Mouse (Mus musculus) spleen, adult 2 months (tissue): ENCODE data around the gene Cep89. TPM values are rescaled to one million over a fixed set of nuclear protein-coding genes. Genes with fewer than 3 reads are reported as not detected.

Source experiments
- DNase-seq, 2 experiments: peaks; one replicate each; pipeline versions ENCODE4 v3.0.0 to v3.0.0-alpha.2; 2012 to 2021; ENCODE audit warnings: low spot score in 2 of 2, low read depth in 1 of 2
- H3K27ac ChIP-seq: fragments of 200-500 bp; 2 replicates; pipeline ENCODE4 v1.5.1; 2012; ENCODE audit warnings: low read length, inconsistent platforms; ENCODE audit not compliant: insufficient read depth
- H3K27me3 ChIP-seq: fragments of 200-500 bp; 2 replicates; pipeline ENCODE4 v1.6.1; 2012; ENCODE audit warnings: mild to moderate bottlenecking, moderate library complexity, low read length, inconsistent platforms; ENCODE audit not compliant: control insufficient read depth, insufficient read depth
- H3K36me3 ChIP-seq: fragments of 200-500 bp; 2 replicates; pipeline ENCODE4 v1.6.1; 2012; ENCODE audit warnings: mild to moderate bottlenecking, low read length, inconsistent platforms; ENCODE audit not compliant: control insufficient read depth, insufficient read depth
- H3K4me1 ChIP-seq: fragments of 200-500 bp; 2 replicates; pipeline ENCODE4 v1.6.1; 2011; ENCODE audit warnings: inconsistent platforms; ENCODE audit not compliant: control insufficient read depth, insufficient read depth, insufficient read length
- H3K4me3 ChIP-seq: fragments of 200-500 bp; 2 replicates; pipeline ENCODE4 v1.5.1; 2011; ENCODE audit warnings: mild to moderate bottlenecking, inconsistent platforms; ENCODE audit not compliant: insufficient read depth, insufficient read length; ENCODE audit errors: extremely low read depth
- CTCF ChIP-seq: fragments of 200-500 bp; IDR thresholded peaks from 2 replicates; pipeline ENCODE4 v1.5.1; 2011; ENCODE audit warnings: mild to moderate bottlenecking, inconsistent platforms; ENCODE audit not compliant: insufficient read depth, insufficient read length, insufficient replicate concordance; ENCODE audit errors: extremely low read depth
- POLR2A ChIP-seq: fragments of 200-500 bp; IDR thresholded peaks from 2 replicates; pipeline ENCODE4 v1.6.1; 2011; ENCODE audit warnings: low read depth, low read length, inconsistent platforms
- WGBS: fragments of 180-500 bp; shearing (Covaris S2); methylation state at CpG from one replicate; pipeline ENCODE4 v1.1.7; 2018; 5-methylcytosine and 5-hydroxymethylcytosine counted together
- polyA plus RNA-seq: library from polyadenylated mRNA; depleted of rRNA; stranded (reverse); fragments of >200 nt; gene quantifications from 2 replicates; pipeline ENCODE4 v1.2.3, GENCODE M21; 2012

Gene Cep89
- polyA plus RNA-seq, 1 experiment: 15.4 TPM

- TF ChIP-seq POLR2A (no peak), CTCF (no peak)
- Histone ChIP-seq H3K4me3 (no peak overlapping the region), H3K4me1 (no peaks in the 10 kb centered on the region), H3K36me3 (no peaks in the 10 kb centered on the region), H3K27ac (no peak overlapping the region), H3K27me3 (no peaks in the 10 kb centered on the region)
- DNase-seq: no peak
- WGBS: 65% methylated on average over 5 of the region's 5 CpGs
Measured at GRCm38 (mm10) chr7:35355303-35355872, 41.4 kb upstream of the Cep89 start.

- Histone ChIP-seq H3K27me3 (no peaks in the 10 kb centered on the region), H3K36me3 (no peaks in the 10 kb centered on the region), H3K27ac (no peak overlapping the region), H3K4me3 (no peak overlapping the region), H3K4me1 (no peaks in the 10 kb centered on the region)
- WGBS: 90% methylated on average over 12 of the region's 12 CpGs
- no peak for TF ChIP-seq POLR2A
- TF ChIP-seq CTCF: no peak
- no peak for DNase-seq
Measured at GRCm38 (mm10) chr7:35357621-35358020, 39.2 kb upstream of the Cep89 start.

GRCm38 (mm10) chr7:35362253-35362652 is 34.6 kb upstream of the Cep89 start:
- Histone ChIP-seq H3K36me3 (no peaks in the 10 kb centered on the region), H3K27ac (no peak overlapping the region), H3K4me1 (no peaks in the 10 kb centered on the region), H3K4me3 (no peak overlapping the region), H3K27me3 (no peaks in the 10 kb centered on the region)
- TF ChIP-seq CTCF (no peak), POLR2A (no peak)
- 81% methylated on average over 5 of the region's 5 CpGs for WGBS
- no peak for DNase-seq

- DNase-seq: no peak
- Histone ChIP-seq H3K36me3 (no peaks in the 10 kb centered on the region), H3K4me1 (no peaks in the 10 kb centered on the region), H3K27ac (no peak overlapping the region), H3K4me3 (no peak overlapping the region), H3K27me3 (no peaks in the 10 kb centered on the region)
- WGBS: 88% methylated on average over 5 of the region's 5 CpGs
- TF ChIP-seq CTCF (no peak), POLR2A (no peak)
Measured at GRCm38 (mm10) chr7:35362868-35363267, 34.0 kb upstream of the Cep89 start.

- Histone ChIP-seq H3K27me3 (no peaks in the 10 kb centered on the region), H3K36me3 (no peaks in the 10 kb centered on the region), H3K4me3 (no peak overlapping the region), H3K4me1 (no peaks in the 10 kb centered on the region), H3K27ac (no peak overlapping the region)
- WGBS: 79% methylated on average over 12 of the region's 12 CpGs
- TF ChIP-seq POLR2A (no peak), CTCF (no peak)
- no peak for DNase-seq
Measured at GRCm38 (mm10) chr7:35365161-35365910, 31.5 kb upstream of the Cep89 start.

- Histone ChIP-seq H3K27ac (no peak overlapping the region), H3K4me1 (no peaks in the 10 kb centered on the region), H3K4me3 (no peak overlapping the region), H3K27me3 (no peaks in the 10 kb centered on the region), H3K36me3 (no peaks in the 10 kb centered on the region)
- no peak for DNase-seq
- no peak for TF ChIP-seq POLR2A
- no peak for TF ChIP-seq CTCF
- WGBS: 88% methylated on average over 14 of the region's 14 CpGs
Measured at GRCm38 (mm10) chr7:35371096-35371495, 25.7 kb upstream of the Cep89 start.

- 84% methylated on average over 14 of the region's 14 CpGs for WGBS
Measured at GRCm38 (mm10) chr7:35372483-35373017, 24.3 kb upstream of the Cep89 start.

More at GRCm38 (mm10) chr7:35372483-35373017, 24.3 kb upstream of the Cep89 start:
- Histone ChIP-seq H3K4me1 (no peaks in the 10 kb centered on the region), H3K27me3 (no peaks in the 10 kb centered on the region), H3K4me3 (no peak overlapping the region), H3K36me3 (no peaks in the 10 kb centered on the region), H3K27ac (no peak overlapping the region)
- DNase-seq: no peak
- no peak for TF ChIP-seq POLR2A
- TF ChIP-seq CTCF: no peak
